Mouse (Mus musculus) intestine, postnatal 0 days (tissue): Measurements from ENCODE around the gene Pcca. TPM values are rescaled to one million over a fixed set of nuclear protein-coding genes. Genes with fewer than 3 reads are reported as not detected.

Experiments
- ATAC-seq: fragments of 200-750 bp; cut with Nextera tagmentation; 2 replicates; pipeline ENCODE4 v1.8.0; 2017; ENCODE audit warnings: mild to moderate bottlenecking, moderate TSS enrichment, moderate library complexity
- H3K27ac ChIP-seq: fragments of 300-500 bp; sonication (generic); 2 replicates; pipeline ENCODE4 v1.5.1; 2014; ENCODE audit warnings: mild to moderate bottlenecking, low read depth, low read length, moderate library complexity
- H3K27me3 ChIP-seq: fragments of 300-500 bp; sonication (generic); replicated peaks from 2 replicates; pipeline ENCODE4 v1.6.1; 2014; ENCODE audit warnings: low read length, mixed read lengths; ENCODE audit not compliant: control insufficient read depth, insufficient read depth
- H3K36me3 ChIP-seq: fragments of 300-500 bp; sonication (generic); 2 replicates; pipeline ENCODE4 v1.6.1; 2014; ENCODE audit warnings: mild to moderate bottlenecking, moderate library complexity; ENCODE audit not compliant: control insufficient read depth, insufficient read depth
- H3K4me1 ChIP-seq: fragments of 300-500 bp; sonication (generic); replicated peaks from 2 replicates; pipeline ENCODE4 v1.6.1; 2014; ENCODE audit warnings: antibody characterized with exemption, low read length, mixed read lengths; ENCODE audit not compliant: control insufficient read depth, insufficient read depth
- H3K4me2 ChIP-seq: fragments of 300-500 bp; sonication (generic); replicated peaks from 2 replicates; pipeline ENCODE4 v1.6.1; 2014; ENCODE audit warnings: low read depth, mild to moderate bottlenecking, moderate library complexity
- H3K4me3 ChIP-seq: fragments of 300-500 bp; sonication (generic); 2 replicates; pipeline ENCODE4 v1.5.1; 2014; ENCODE audit warnings: low read depth, low read length
- H3K9ac ChIP-seq: fragments of 300-500 bp; sonication (generic); 2 replicates; pipeline ENCODE4 v1.6.1; 2014; ENCODE audit warnings: mild to moderate bottlenecking, low read depth, low read length
- H3K9me3 ChIP-seq: fragments of 300-500 bp; sonication (generic); 2 replicates; pipeline ENCODE4 v1.6.1; 2016; ENCODE audit warnings: mixed run types; ENCODE audit not compliant: control insufficient read depth
- CTCF ChIP-seq: sonication (generic); IDR thresholded peaks from 2 replicates; pipeline ENCODE4 v1.5.1; 2016; ENCODE audit warnings: low read depth, mild to moderate bottlenecking, control low read depth, antibody characterized with exemption, moderate library complexity
- WGBS: fragments of 180-500 bp; shearing (Covaris S2); extraction: QIAGEN DNeasy Blood & Tissue Kit; methylation state at CpG from one replicate; pipeline ENCODE4 v1.1.7; 2014; 5-methylcytosine and 5-hydroxymethylcytosine counted together
- polyA plus RNA-seq: library from polyadenylated mRNA; unstranded; fragments of >200 nt; fragmentation: Nextera tagmentation; extraction: Ambion mirVana; gene quantifications from 2 replicates; pipeline ENCODE4 v1.2.1, GENCODE M21; 2015

Pcca gene
- polyA plus RNA-seq, 1 experiment from 2014 or later: 5.9 TPM

DNA sequence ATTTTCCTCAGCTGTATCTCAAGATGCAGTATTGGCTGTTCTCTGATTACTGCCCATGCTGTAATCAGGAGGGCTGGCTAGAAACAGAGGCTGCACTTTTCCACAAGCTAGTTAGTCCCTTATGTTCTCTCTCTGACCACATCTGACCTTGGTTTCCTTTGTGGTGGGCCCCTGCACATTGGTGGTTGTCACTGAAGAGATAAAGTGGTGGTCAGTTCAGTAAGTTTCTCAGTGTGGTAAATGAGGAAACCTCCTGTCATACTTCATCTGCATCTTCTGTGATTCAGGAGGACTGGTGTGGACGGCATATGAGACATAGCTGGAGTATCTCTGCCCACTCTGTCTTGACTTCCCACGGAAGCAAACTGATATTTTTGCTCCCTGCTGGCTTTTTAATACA, 254.1 kb downstream of the Pcca start:
- ATAC-seq: no peak
- Histone ChIP-seq H3K4me1 (no peaks in the 10 kb centered on the region), H3K4me3 (no peak overlapping the region), H3K27me3 (no peaks in the 10 kb centered on the region), H3K27ac (no peak overlapping the region), H3K4me2 (no peak overlapping the region), H3K9ac (no peak overlapping the region), H3K36me3 (no peaks in the 10 kb centered on the region), H3K9me3 (no peaks in the 10 kb centered on the region)
- TF ChIP-seq CTCF: no peak
- WGBS: 89% methylated on average over 2 of the region's 2 CpGs

DNA sequence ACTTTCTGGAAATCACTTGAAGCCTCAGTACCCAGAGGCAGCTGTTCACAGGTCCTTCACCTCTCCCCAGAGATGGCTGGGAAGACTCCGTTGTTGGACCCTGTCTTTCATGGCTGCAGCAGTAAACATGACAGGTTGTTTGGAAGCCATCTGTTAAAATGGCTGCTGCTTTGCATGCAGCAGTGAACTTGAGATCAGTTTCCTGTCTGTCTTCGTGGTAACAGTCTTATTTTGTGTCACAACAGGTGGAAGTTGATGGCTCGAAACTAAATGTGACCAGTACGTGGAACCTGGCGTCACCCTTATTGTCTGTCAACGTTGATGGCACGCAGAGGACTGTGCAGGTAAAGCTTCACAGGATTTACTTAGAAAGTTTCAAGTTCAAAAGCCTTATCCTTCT, 256.0 kb downstream of the Pcca start:
- 84% methylated on average over 7 of the region's 7 CpGs for WGBS
- Histone ChIP-seq H3K27ac (no peak overlapping the region), H3K9ac (no peak overlapping the region), H3K4me3 (no peak overlapping the region), H3K4me2 (no peak overlapping the region), H3K36me3 (no peaks in the 10 kb centered on the region), H3K4me1 (no peaks in the 10 kb centered on the region), H3K27me3 (no peaks in the 10 kb centered on the region), H3K9me3 (no peaks in the 10 kb centered on the region)
- no peak for ATAC-seq
- TF ChIP-seq CTCF: no peak

DNA sequence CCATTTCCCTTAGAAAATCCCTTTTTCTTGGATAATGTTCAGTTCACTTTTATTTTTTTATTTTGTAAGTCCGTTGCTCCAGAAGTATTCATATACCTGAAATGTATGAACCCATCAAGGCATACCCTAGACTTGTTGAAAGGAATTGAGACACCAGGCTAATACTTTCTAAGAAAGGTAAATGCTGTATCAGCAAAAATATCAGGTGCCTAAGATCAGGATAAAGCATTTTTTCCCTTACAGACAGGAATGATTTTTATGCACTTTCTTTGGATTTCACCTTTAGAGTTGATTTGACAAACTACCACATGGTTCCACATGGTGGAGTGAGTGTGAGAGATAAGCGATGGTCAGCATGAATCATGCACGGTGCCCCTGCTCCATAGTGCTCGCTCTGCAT, 259.2 kb downstream of the Pcca start:
- no peak overlapping the region for H3K4me3 ChIP-seq
- no peak overlapping the region for H3K27ac ChIP-seq
- no peaks in the 10 kb centered on the region for H3K36me3 ChIP-seq
- H3K9ac ChIP-seq: no peak overlapping the region
- TF ChIP-seq CTCF: no peak
- H3K4me1 ChIP-seq: no peaks in the 10 kb centered on the region
- no peak for ATAC-seq
- no peak overlapping the region for H3K4me2 ChIP-seq
- H3K27me3 ChIP-seq: no peaks in the 10 kb centered on the region
- no peaks in the 10 kb centered on the region for H3K9me3 ChIP-seq
- 67% methylated on average over 4 of the region's 4 CpGs for WGBS

DNA sequence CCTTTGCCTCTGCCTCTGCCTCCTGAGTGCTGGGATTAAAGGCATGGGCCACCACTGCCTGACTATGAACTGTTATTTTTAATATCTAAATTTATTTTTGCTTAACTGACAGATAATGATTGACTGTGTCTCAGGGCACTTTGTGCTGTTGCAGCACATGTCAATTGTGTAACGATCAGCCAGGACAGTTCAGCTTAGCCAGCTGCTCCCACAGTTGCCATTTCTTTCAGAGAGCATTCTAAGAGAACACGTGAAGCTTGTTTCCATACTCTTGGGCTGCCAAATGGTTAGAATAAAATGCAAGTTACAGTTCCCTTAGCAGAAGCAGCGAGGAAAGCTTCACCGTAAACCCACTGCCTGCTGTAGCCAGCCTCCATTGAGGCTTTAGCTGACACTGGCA, 266.2 kb downstream of the Pcca start:
- WGBS: 81% methylated on average over 4 of the region's 4 CpGs
- Histone ChIP-seq H3K4me2 (no peak overlapping the region), H3K4me3 (no peak overlapping the region), H3K4me1 (no peaks in the 10 kb centered on the region), H3K36me3 (no peaks in the 10 kb centered on the region), H3K9ac (no peak overlapping the region), H3K9me3 (no peaks in the 10 kb centered on the region), H3K27me3 (no peaks in the 10 kb centered on the region), H3K27ac (no peak overlapping the region)
- TF ChIP-seq CTCF: no peak
- no peak for ATAC-seq

DNA sequence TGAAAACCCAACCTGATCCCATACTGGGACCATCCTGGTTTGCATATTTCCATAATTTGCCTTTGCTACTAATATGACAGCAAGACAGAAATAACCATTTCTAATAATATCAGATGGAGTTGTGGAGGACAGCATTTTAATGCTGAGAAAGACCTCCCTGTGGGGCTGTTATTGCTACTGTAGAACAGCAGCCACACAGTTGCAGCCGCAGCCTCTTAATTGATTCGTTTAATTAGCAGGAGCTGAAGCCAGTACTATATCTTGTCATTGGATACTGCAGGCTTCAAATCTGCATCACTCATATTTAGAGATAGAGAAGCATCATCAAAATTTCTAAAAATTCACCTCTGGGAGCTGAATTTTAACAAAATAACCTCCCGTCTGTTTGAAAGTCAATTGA, 286.9 kb downstream of the Pcca start:
- H3K4me1 ChIP-seq: no peaks in the 10 kb centered on the region
- no peak overlapping the region for H3K4me2 ChIP-seq
- H3K36me3 ChIP-seq: no peaks in the 10 kb centered on the region
- 96% methylated on average over 3 of the region's 3 CpGs for WGBS
- H3K4me3 ChIP-seq: no peak overlapping the region
- no peak for TF ChIP-seq CTCF
- H3K9ac ChIP-seq: no peak overlapping the region
- H3K27me3 ChIP-seq: no peaks in the 10 kb centered on the region
- no peak for ATAC-seq
- H3K9me3 ChIP-seq: no peaks in the 10 kb centered on the region
- H3K27ac ChIP-seq: no peak overlapping the region

DNA sequence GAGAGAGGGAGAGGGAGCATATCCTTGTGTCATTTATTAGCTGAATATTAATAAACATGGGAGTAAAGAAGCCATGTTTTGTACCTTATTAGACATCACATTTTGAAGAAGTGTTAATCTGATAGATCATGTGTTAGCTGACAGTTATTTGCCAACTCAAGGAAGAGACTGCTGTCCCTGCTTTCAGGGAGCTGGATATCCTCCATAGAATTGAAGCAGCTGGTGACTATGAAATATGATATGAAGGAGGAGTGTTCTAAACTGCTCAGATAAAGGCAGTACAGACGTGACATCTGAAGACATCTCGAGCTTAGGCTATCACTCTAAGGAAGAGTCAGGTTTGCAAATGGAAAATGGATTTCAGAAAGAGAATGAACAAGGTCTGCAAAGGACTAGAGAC, 289.7 kb downstream of the Pcca start:
- H3K36me3 ChIP-seq: no peaks in the 10 kb centered on the region
- H3K9ac ChIP-seq: no peak overlapping the region
- H3K4me2 ChIP-seq: no peak overlapping the region
- H3K9me3 ChIP-seq: no peaks in the 10 kb centered on the region
- no peak overlapping the region for H3K4me3 ChIP-seq
- no peaks in the 10 kb centered on the region for H3K4me1 ChIP-seq
- WGBS: 54% methylated on average over 2 of the region's 2 CpGs
- no peak for TF ChIP-seq CTCF
- H3K27me3 ChIP-seq: no peaks in the 10 kb centered on the region
- no peak for ATAC-seq
- H3K27ac ChIP-seq: no peak overlapping the region

DNA sequence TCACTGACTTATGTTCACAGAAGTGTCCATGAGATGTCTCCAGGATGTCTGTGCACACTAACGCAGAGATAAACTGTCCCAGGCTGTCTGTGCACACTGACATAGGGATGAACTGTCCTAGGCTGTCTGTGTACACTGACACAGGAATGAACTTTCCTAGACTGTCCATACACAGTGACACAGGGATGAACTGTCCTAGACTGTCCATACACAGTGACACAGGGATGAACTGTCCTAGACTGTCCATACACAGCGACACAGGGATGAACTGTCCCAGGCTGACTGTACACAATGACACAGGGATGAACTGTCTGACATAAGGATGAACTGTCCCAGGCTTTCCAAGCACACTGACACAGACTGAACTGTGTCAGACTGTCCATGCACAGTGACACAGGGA, 291.3 kb downstream of the Pcca start:
- no peak for ATAC-seq
- Histone ChIP-seq H3K4me1 (no peaks in the 10 kb centered on the region), H3K9me3 (no peaks in the 10 kb centered on the region), H3K27ac (no peak overlapping the region), H3K4me3 (no peak overlapping the region), H3K9ac (no peak overlapping the region), H3K36me3 (no peaks in the 10 kb centered on the region), H3K4me2 (no peak overlapping the region), H3K27me3 (no peaks in the 10 kb centered on the region)
- 86% methylated on average over 2 of the region's 2 CpGs for WGBS
- no peak for TF ChIP-seq CTCF
